Mouse (Mus musculus) kidney, adult 11 months (tissue): ENCODE measurements at regions not wholly inside any gene's neighbourhood (a gene's known extent, or its start where the extent isn't known, plus 50 kb on each side); places are given as distances from the start of the nearest gene placed in this dataset.

Experiments
- DNase-seq: peaks from one replicate; pipeline ENCODE4 v3.0.0; 2022

DNA sequence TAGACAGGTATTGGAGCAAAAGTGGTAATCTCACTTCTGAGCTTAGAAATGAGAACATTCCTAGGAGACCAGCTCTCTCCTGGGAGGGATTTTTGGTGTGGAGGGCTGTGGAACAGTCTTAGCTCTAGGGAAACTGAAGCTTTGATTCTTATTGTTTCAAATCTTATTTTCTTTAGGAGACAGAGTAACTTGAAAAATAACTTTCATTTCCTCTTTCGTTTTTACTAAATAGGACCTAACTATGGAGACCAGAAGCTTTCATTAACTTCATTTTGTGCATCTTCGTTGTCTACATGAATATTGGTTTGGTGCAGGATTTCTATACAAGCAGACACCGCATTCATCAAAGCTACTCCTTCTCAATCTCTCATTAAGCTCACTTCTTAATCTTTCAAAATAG, 1010.5 kb upstream of the Msl3l2 start:
- DNase-seq = no peak

DNA sequence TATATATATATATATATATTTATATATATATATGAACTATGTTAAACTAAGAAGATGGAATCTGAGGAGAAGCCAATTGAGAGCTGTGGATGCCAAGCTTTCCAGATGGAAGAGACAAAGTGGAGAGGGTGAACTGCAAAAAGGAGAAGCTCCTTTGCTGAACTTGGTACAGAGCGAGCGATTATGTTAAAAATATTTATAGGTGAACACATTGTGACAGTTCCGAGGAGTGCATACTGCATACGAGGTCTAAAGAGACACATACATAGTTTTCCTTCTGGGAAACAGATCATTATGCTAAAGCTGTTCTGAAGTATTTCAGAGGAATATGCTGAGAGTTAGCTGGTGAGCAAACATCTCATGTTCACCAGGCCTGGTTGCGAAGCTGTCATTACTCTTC, 1009.5 kb upstream of the Msl3l2 start:
- DNase-seq = no peak

DNA sequence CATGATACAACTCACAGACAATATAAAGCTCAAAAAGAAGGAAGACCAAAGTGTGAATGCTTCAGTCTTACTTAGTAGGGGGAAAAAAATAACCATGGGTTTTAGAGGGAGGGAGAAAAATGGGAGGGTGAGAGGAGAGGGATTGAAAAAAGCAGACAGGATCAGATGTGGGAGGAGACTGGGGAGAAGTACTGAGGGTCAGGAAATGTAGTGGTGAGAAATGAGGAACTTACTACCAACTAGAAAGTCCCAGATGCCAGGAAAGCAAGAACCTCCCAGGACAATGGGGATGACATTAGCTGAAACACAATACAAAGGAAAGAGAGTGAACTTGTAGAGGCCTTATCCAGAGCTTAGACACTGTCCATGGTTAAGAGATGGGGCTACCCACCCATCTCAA, 1008.4 kb upstream of the Msl3l2 start:
- no peak for DNase-seq

DNA sequence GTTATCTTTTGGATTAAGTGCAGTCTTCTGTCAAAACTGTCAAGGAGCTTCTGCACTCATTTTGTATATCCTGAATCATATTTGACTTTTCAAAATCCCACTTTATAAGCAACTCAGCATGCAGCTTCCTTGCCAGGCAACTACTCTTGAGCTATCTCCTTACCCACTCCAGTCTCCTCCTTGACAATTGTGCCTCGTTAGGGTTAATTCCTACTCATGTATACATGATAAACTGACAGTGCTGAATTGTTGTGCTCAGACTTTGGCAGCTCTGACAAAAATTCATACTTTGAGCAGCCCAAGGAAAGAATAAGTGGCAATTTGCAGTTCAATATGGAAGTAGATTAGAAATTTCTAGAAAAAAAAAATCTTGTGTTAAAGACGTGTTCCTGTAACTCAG, 994.5 kb upstream of the Msl3l2 start:
- DNase-seq = no peak

DNA sequence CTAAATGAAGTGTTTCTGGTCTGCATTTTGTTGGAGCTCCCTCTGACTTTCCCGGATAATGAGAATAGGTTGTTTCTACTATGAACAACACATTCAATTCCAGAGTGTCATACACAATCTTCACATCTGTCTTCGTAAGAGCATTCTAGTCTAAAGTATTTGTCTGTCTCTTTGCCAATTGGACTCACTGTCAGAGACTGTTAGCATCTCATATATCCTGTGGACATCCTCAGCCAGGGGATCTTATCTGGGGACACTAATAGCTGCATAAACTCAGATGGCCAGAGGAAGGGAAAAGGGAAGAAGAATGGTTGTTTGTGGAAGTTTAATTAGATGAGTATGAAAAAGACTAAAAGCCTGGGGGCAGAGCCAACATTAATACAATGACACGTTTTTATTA, 958.5 kb upstream of the Msl3l2 start:
- no peak for DNase-seq

DNA sequence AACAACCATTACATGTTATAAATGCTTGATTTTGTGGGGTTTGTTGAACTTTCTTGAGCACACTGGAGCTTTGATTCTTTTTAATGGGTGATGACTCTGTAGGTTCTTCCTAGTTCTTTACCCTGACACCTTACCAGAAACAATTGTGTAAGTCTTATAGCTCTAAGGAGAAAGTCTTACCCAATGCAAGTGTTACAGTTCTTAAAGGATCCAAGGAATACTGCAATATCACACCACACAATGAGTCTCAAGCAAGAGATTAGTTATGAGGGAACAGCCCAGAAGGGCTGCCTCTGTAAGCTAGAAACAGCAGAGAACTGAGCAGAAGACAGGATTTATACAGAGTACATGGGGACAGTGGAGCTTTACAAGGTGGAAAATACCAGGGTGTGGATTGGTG, 914.5 kb upstream of the Msl3l2 start:
- no peak for DNase-seq

DNA sequence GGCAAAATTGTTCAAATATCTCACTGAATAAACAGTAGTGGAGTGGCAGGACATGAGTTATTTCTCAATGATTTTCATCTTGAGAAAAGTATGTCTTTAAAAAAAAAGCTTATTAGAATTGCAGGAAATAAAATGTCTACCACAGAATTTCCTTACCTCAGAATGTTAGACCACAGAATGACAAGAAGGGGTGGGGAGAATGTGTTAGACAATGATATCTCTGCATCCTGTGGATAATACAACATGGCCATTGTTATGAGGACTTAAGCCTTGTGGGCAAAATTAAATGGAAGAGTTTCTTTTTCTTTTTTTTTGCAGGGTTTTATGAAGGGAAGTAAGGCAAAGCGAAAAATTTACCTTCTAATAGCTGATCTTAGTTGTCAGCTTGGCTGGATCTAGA, 912.6 kb upstream of the Msl3l2 start:
- DNase-seq = no peak

DNA sequence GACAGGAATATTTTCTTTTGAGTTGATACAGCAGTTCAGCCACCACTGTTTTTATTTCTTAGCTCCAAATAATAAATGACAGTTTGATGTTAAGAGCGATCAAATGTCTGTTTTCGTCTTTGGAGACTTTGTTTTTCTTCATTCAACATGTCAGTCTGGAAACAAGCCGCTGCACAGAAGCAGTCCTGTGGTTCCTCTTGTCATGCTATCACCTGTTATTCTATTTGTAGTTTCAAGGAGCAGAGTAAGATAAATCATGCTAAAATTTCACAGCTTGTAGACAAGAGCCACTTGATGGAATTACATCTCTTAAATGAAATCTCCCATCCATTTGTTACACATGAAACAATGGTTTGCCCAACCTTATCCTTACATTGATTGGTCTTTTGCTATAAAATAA, 911.5 kb upstream of the Msl3l2 start:
- DNase-seq = no peak

DNA sequence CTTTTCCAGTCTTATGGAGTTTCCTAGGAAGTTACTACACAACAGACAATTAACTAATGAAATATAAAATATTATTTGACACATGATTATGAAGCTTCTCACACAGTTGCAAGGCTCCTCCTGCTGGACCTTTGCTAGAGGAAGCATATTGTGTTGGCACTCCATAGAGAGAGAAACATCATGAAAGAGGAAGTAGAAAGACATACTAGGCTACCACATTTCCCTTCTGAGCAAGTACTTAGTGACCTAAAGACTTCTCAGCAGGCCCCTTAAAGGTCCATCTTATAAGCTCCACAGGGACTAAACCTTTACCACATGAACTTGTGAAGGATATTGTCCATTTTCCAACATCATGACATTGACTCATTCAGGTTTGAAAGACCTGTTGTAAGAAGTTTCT, 869.6 kb upstream of the Msl3l2 start:
- DNase-seq = no peak

DNA sequence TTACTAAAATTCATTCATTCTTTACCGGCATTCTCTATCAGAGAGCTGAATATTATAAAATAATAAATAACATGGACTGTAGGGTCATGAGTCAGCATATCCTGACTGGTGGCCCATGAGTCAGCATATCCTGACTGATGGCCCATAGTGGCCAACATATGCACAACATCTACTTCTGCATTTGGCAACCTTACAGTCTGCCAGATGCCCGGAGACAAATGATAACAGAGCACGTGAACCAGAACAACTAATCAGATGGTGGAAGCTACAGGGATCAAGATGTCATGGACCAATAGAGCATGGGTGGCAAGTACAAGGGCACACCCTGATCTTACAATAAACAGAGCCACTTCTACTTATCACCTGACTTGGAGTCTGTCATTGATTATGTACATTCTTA, 849.4 kb upstream of the Msl3l2 start:
- DNase-seq = no peak

DNA sequence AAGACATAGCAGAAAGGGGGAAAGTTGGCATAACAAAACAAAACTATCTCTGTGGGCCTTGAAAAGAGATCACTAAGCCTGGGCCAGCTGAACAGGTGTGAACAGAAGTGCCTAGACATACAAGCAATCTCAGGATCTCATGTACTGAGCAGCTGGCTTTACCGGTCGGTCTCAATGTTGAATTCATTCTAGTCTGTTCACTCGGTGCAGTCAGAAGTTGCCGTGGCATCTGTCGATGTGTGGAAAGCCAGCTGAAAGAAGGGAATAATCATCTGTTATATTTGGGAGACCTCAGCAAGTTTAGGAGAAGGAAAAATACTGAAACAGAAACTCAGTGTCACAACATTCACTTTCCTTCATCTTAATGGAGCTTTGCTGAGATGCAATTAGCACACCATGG, 806.6 kb upstream of the Msl3l2 start:
- no peak for DNase-seq

DNA sequence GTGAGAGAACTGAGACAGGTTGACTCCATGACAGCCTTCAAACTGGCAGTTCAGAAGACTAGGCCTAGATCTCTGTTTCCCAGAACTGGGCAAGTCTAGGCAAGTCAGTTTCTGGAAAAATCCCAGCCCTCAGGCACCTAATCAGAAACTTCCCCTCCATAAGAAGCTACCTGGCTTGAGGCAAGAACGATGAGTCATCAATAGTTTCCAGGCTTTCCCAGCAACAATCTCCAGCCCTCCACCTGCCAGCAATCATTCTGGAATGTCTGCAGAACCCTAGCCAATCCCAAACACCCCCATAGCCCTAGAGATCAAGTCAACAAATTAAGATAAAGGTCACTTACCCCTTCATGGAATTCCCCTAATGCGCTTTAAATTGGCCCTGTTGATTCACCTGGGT, 772.9 kb upstream of the Msl3l2 start:
- no peak for DNase-seq

DNA sequence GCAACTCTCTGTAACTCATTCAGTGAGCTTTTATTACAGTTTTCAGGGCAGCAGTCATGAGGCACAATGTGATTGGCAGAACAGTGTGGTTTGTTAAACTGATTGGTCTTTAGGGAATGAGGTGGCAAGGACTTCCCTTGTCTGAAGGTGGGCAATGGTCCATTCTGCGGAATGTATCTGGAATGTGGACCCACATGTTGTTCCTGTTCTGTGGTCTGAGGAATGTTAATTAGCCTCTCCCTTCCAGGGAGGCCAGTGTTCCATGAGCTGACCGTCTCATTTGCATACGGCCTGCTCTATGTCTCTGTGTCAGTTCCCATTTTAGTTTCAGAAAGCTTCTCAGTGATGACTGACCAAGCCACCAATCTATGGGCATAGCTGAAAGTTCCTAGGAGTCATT, 770.7 kb upstream of the Msl3l2 start:
- DNase-seq = peak; percentile 5

DNA sequence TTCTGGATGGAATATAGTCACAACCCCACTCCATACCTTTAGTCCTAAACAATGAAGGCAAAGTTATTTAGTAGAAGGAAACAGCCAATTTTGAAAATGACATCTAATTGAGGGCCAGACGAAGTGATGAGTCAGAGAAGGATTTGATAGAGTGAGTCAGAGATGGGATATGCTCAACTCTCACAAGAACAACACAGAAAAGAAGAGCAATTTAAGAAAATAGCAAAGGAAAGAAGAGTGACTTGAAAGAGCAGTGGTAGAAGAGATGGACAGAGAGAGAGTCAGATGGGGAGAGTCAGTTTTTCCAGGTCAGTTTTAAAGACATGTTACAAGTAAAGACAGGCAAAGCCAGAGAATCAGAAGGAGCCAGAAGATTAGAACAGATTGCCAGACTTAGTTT, 758.6 kb upstream of the Msl3l2 start:
- no peak for DNase-seq
